Mouse (Mus musculus): ENCODE results near the gene Arxes1. TPM values are rescaled to one million over a fixed set of nuclear protein-coding genes. Genes with fewer than 3 reads are reported as not detected.
"Not testable (repeated sequence)": the region's sequence is repeated elsewhere in the genome, so short reads cannot be mapped to it uniquely, and the experiment has no call there.

Arxes1 gene
- polyA plus RNA-seq, 1 experiment from 2014 or later: 6.7 TPM

- no peaks in the 10 kb centered on the region for H3K4me1 ChIP-seq (replicated peaks)
- H3K36me3 ChIP-seq (replicated peaks): no peaks in the 10 kb centered on the region
- H3K9ac ChIP-seq: no peak overlapping the region
- H3K4me3 ChIP-seq (replicated peaks): no peak overlapping the region
- H3K27ac ChIP-seq (replicated peaks): no peak overlapping the region
- ATAC-seq (ENCODE audit: insufficient read depth): no peak
- H3K4me2 ChIP-seq: no peak overlapping the region
- 45% methylated on average over 2 of the region's 2 CpGs for WGBS (ENCODE audit: insufficient replicate concordance)
- H3K27me3 ChIP-seq: no peaks in the 10 kb centered on the region
- no peaks in the 10 kb centered on the region for H3K9me3 ChIP-seq (replicated peaks)
These were observed 18.1 kb downstream of the Arxes1 start for GRCm38 (mm10) chrX:136051219-136051618.

GRCm38 (mm10) chrX:136060698-136061097, 27.5 kb downstream of the Arxes1 start:
- H3K4me2 ChIP-seq: no peak overlapping the region
- H3K36me3 ChIP-seq (replicated peaks): no peaks in the 10 kb centered on the region
- no peak overlapping the region for H3K4me3 ChIP-seq (replicated peaks)
- no peaks in the 10 kb centered on the region for H3K9me3 ChIP-seq (replicated peaks)
- 38% methylated on average over 1 of the region's 1 CpGs for WGBS (ENCODE audit: insufficient replicate concordance)
- ATAC-seq (ENCODE audit: insufficient read depth): no peak
- H3K9ac ChIP-seq: no peak overlapping the region
- H3K4me1 ChIP-seq (replicated peaks): no peaks in the 10 kb centered on the region
- no peak overlapping the region for H3K27ac ChIP-seq (replicated peaks)
- no peaks in the 10 kb centered on the region for H3K27me3 ChIP-seq

- H3K4me2 ChIP-seq: peak overlapping the region; percentile 29
- H3K4me1 ChIP-seq (replicated peaks); H3K27ac ChIP-seq (replicated peaks); H3K36me3 ChIP-seq (replicated peaks); H3K9ac ChIP-seq; H3K9me3 ChIP-seq (replicated peaks); H3K27me3 ChIP-seq: not testable (repeated sequence)
- WGBS (ENCODE audit: insufficient replicate concordance): 15% methylated on average over 18 of the region's 48 CpGs
- peak; percentile 28; the same call in 1 of the 2 replicates for ATAC-seq (ENCODE audit: insufficient read depth)
- H3K4me3 ChIP-seq (replicated peaks): peak overlapping the region; percentile 29
These were observed 34.2 kb downstream of the Arxes1 start for GRCm38 (mm10) chrX:136067201-136067991.

- not testable (repeated sequence) for H3K36me3 ChIP-seq (replicated peaks)
- peak within 1 kb of the TSS; percentile 29 for H3K4me3 ChIP-seq (replicated peaks)
These were observed 34.9 kb downstream of the Arxes1 start, which contains the start of gene Bex2 for GRCm38 (mm10) chrX:136068020-136068419. TSS of gene Bex2 (minus strand) at chrX:136068236.

More at GRCm38 (mm10) chrX:136068020-136068419, 34.9 kb downstream of the Arxes1 start, which contains the start of gene Bex2:
- not testable (repeated sequence) for H3K27ac ChIP-seq (replicated peaks); H3K9ac ChIP-seq; H3K9me3 ChIP-seq (replicated peaks); H3K27me3 ChIP-seq; H3K4me1 ChIP-seq (replicated peaks)
- 40% methylated on average over 2 of the region's 32 CpGs for WGBS (ENCODE audit: insufficient replicate concordance)
- H3K4me2 ChIP-seq: peak within 1 kb of the TSS; percentile 29
- ATAC-seq (ENCODE audit: insufficient read depth): peak; percentile 90

Other genes starting within 250 kb of the Arxes1 start
- gene Bhlhb9, start 235.8 kb upstream of the Arxes1 start, polyA plus RNA-seq (2015; fragmentation: Nextera tagmentation; extraction: Ambion mirVana): 9.9 and 10.0 TPM in 2 replicates
- gene Gprasp2, start 194.3 kb upstream of the Arxes1 start, polyA plus RNA-seq (2015; fragmentation: Nextera tagmentation; extraction: Ambion mirVana): 0.74 and 1.2 TPM in 2 replicates
- gene Arxes2, start 39.5 kb upstream of the Arxes1 start, polyA plus RNA-seq (2015; fragmentation: Nextera tagmentation; extraction: Ambion mirVana): 14.4 and 18.1 TPM in 2 replicates
- gene Bex2, start 34.9 kb downstream of the Arxes1 start, polyA plus RNA-seq (2015; fragmentation: Nextera tagmentation; extraction: Ambion mirVana): 147 and 153 TPM in 2 replicates
- 0.15 and 0.18 TPM in 2 replicates for gene Nxf3, start 51.9 kb downstream of the Arxes1 start, polyA plus RNA-seq (2015; fragmentation: Nextera tagmentation; extraction: Ambion mirVana)
- gene Bex4, start 105.6 kb downstream of the Arxes1 start, polyA plus RNA-seq (2015; fragmentation: Nextera tagmentation; extraction: Ambion mirVana): 128 and 149 TPM in 2 replicates
- 167 and 187 TPM in 2 replicates for gene Tceal8, start 139.0 kb downstream of the Arxes1 start, polyA plus RNA-seq (2015; fragmentation: Nextera tagmentation; extraction: Ambion mirVana)
- gene Tceal5, start 170.5 kb downstream of the Arxes1 start, polyA plus RNA-seq (2015; fragmentation: Nextera tagmentation; extraction: Ambion mirVana): 8.8 and 10.7 TPM in 2 replicates
- gene Tceal7, start 181.4 kb downstream of the Arxes1 start, polyA plus RNA-seq (2015; fragmentation: Nextera tagmentation; extraction: Ambion mirVana): 8.2 and 14.3 TPM in 2 replicates
- 187 and 201 TPM in 2 replicates for gene Bex1, start 182.1 kb downstream of the Arxes1 start, polyA plus RNA-seq (2015; fragmentation: Nextera tagmentation; extraction: Ambion mirVana)
- 221 and 239 TPM in 2 replicates for gene Tceal9, start 211.7 kb downstream of the Arxes1 start, polyA plus RNA-seq (2015; fragmentation: Nextera tagmentation; extraction: Ambion mirVana)
- gene Bex3, start 236.9 kb downstream of the Arxes1 start, polyA plus RNA-seq (2015; fragmentation: Nextera tagmentation; extraction: Ambion mirVana): 201 and 212 TPM in 2 replicates